Mouse (Mus musculus): ENCODE measurements around the gene Rin3. TPM values are rescaled to one million over a fixed set of nuclear protein-coding genes. Genes with fewer than 3 reads are reported as not detected.
A peak's percentile ranks its signal among the peaks of the same experiment; 100 is the strongest.

Rin3 gene
- polyA plus RNA-seq, 1 experiment from 2014 or later, result 10.5 TPM

GRCm38 (mm10) chr12:102288846-102289245 is 6.0 kb downstream of the Rin3 start:
- H3K9me3 ChIP-seq (ENCODE audit: control insufficient read depth), result no peaks in the 10 kb centered on the region
- no peaks in the 10 kb centered on the region; the same call in 1 of the 2 replicates for H3K36me3 ChIP-seq (ENCODE audit: control insufficient read depth, insufficient read depth)
- no peak for ATAC-seq
- peak overlapping the region; percentile 7; the same call in 1 of the 2 replicates for H3K27ac ChIP-seq (ENCODE audit: low read depth, low read length)
- H3K4me1 ChIP-seq (replicated peaks; ENCODE audit: control insufficient read depth, insufficient read depth, low read length), result peaks cover 6% of the 10 kb centered on the region
- no peak overlapping the region for H3K9ac ChIP-seq (ENCODE audit: low read depth, low read length)
- TF ChIP-seq CTCF (IDR thresholded peaks at IDR 0.05; ENCODE audit: low read depth), result no peak
- H3K27me3 ChIP-seq (replicated peaks; ENCODE audit: control insufficient read depth, insufficient read depth, low read length), result no peaks in the 10 kb centered on the region
- no peak overlapping the region for H3K4me2 ChIP-seq (replicated peaks; ENCODE audit: low read depth)
- no peak overlapping the region for H3K4me3 ChIP-seq (ENCODE audit: low read depth, low read length)
- 48% methylated on average over 2 of the region's 2 CpGs for WGBS

- peaks cover 2% of the 10 kb centered on the region; the same call in 1 of the 2 replicates for H3K36me3 ChIP-seq (ENCODE audit: control insufficient read depth, insufficient read depth)
- 90% methylated on average over 1 of the region's 1 CpGs for WGBS
- H3K27ac ChIP-seq (ENCODE audit: low read depth, low read length), result no peak overlapping the region
- H3K9ac ChIP-seq (ENCODE audit: low read depth, low read length), result no peak overlapping the region
- no peaks in the 10 kb centered on the region for H3K27me3 ChIP-seq (replicated peaks; ENCODE audit: control insufficient read depth, insufficient read depth, low read length)
- TF ChIP-seq CTCF (IDR thresholded peaks at IDR 0.05; ENCODE audit: low read depth), result no peak
- H3K4me2 ChIP-seq (replicated peaks; ENCODE audit: low read depth), result no peak overlapping the region
- no peak for ATAC-seq
- no peaks in the 10 kb centered on the region for H3K9me3 ChIP-seq (ENCODE audit: control insufficient read depth)
- no peak overlapping the region for H3K4me3 ChIP-seq (ENCODE audit: low read depth, low read length)
- H3K4me1 ChIP-seq (replicated peaks; ENCODE audit: control insufficient read depth, insufficient read depth, low read length), result peaks cover 6% of the 10 kb centered on the region
Measured at GRCm38 (mm10) chr12:102289568-102289967, 6.7 kb downstream of the Rin3 start.

DNA sequence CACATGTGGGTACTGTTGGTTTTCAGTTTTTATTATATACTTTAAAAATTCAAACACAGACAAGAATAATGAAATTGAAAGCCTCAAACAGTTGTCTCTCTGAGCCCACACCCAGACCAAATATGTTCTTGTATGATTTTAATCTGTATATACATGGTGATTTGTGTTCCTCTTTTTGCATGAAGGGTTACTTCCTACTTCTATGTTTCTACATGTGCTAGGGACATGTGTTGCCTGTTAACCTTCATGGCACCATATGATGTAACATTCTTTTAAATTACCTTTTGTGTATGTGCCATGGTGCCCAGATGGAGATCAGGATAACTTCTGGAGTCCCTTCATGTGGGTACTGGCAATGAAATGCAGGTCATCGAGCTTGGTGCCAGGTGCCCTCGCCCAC is 7.8 kb downstream of the Rin3 start:
- peaks cover 6% of the 10 kb centered on the region for H3K4me1 ChIP-seq (replicated peaks; ENCODE audit: control insufficient read depth, insufficient read depth, low read length)
- H3K36me3 ChIP-seq (ENCODE audit: control insufficient read depth, insufficient read depth), result peaks cover 5% of the 10 kb centered on the region; the same call in 1 of the 2 replicates
- H3K9me3 ChIP-seq (ENCODE audit: control insufficient read depth), result no peaks in the 10 kb centered on the region
- H3K9ac ChIP-seq (ENCODE audit: low read depth, low read length), result no peak overlapping the region
- ATAC-seq, result no peak
- no peak for TF ChIP-seq CTCF (IDR thresholded peaks at IDR 0.05; ENCODE audit: low read depth)
- no peak overlapping the region for H3K27ac ChIP-seq (ENCODE audit: low read depth, low read length)
- H3K4me2 ChIP-seq (replicated peaks; ENCODE audit: low read depth), result no peak overlapping the region
- H3K4me3 ChIP-seq (ENCODE audit: low read depth, low read length), result no peak overlapping the region
- H3K27me3 ChIP-seq (replicated peaks; ENCODE audit: control insufficient read depth, insufficient read depth, low read length), result no peaks in the 10 kb centered on the region
- WGBS, result 84% methylated on average over 2 of the region's 2 CpGs

GRCm38 (mm10) chr12:102291686-102292085 is 8.8 kb downstream of the Rin3 start:
- H3K36me3 ChIP-seq (ENCODE audit: control insufficient read depth, insufficient read depth), result peaks cover 5% of the 10 kb centered on the region; the same call in 1 of the 2 replicates
- no peak for TF ChIP-seq CTCF (IDR thresholded peaks at IDR 0.05; ENCODE audit: low read depth)
- WGBS, result 53% methylated on average over 6 of the region's 6 CpGs
- H3K9ac ChIP-seq (ENCODE audit: low read depth, low read length), result no peak overlapping the region
- ATAC-seq, result no peak
- no peak overlapping the region for H3K4me3 ChIP-seq (ENCODE audit: low read depth, low read length)
- H3K27me3 ChIP-seq (replicated peaks; ENCODE audit: control insufficient read depth, insufficient read depth, low read length), result no peaks in the 10 kb centered on the region
- no peaks in the 10 kb centered on the region for H3K9me3 ChIP-seq (ENCODE audit: control insufficient read depth)
- no peak overlapping the region for H3K27ac ChIP-seq (ENCODE audit: low read depth, low read length)
- no peak overlapping the region for H3K4me2 ChIP-seq (replicated peaks; ENCODE audit: low read depth)
- peaks cover under 1% of the 10 kb centered on the region for H3K4me1 ChIP-seq (replicated peaks; ENCODE audit: control insufficient read depth, insufficient read depth, low read length)

GRCm38 (mm10) chr12:102292501-102293215 is 9.8 kb downstream of the Rin3 start:
- Histone ChIP-seq H3K9me3 (ENCODE audit: control insufficient read depth) (no peaks in the 10 kb centered on the region), H3K9ac (ENCODE audit: low read depth, low read length) (no peak overlapping the region), H3K4me2 (replicated peaks; ENCODE audit: low read depth) (no peak overlapping the region), H3K36me3 (ENCODE audit: control insufficient read depth, insufficient read depth) (peaks cover 5% of the 10 kb centered on the region; the same call in 1 of the 2 replicates), H3K27ac (ENCODE audit: low read depth, low read length) (no peak overlapping the region), H3K4me1 (replicated peaks; ENCODE audit: control insufficient read depth, insufficient read depth, low read length) (no peaks in the 10 kb centered on the region; the same call in 1 of the 2 replicates), H3K4me3 (ENCODE audit: low read depth, low read length) (no peak overlapping the region), H3K27me3 (replicated peaks; ENCODE audit: control insufficient read depth, insufficient read depth, low read length) (no peaks in the 10 kb centered on the region)
- ATAC-seq, result no peak
- TF ChIP-seq CTCF (IDR thresholded peaks at IDR 0.05; ENCODE audit: low read depth), result no peak
- 76% methylated on average over 7 of the region's 7 CpGs for WGBS

GRCm38 (mm10) chr12:102294634-102295033 is 11.8 kb downstream of the Rin3 start:
- no peak overlapping the region for H3K27ac ChIP-seq (ENCODE audit: low read depth, low read length)
- H3K27me3 ChIP-seq (replicated peaks; ENCODE audit: control insufficient read depth, insufficient read depth, low read length), result no peaks in the 10 kb centered on the region
- peaks cover 5% of the 10 kb centered on the region; the same call in 1 of the 2 replicates for H3K36me3 ChIP-seq (ENCODE audit: control insufficient read depth, insufficient read depth)
- no peaks in the 10 kb centered on the region for H3K9me3 ChIP-seq (ENCODE audit: control insufficient read depth)
- no peak for TF ChIP-seq CTCF (IDR thresholded peaks at IDR 0.05; ENCODE audit: low read depth)
- H3K4me3 ChIP-seq (ENCODE audit: low read depth, low read length), result no peak overlapping the region
- no peak for ATAC-seq
- no peaks in the 10 kb centered on the region; the same call in 1 of the 2 replicates for H3K4me1 ChIP-seq (replicated peaks; ENCODE audit: control insufficient read depth, insufficient read depth, low read length)
- no peak overlapping the region for H3K9ac ChIP-seq (ENCODE audit: low read depth, low read length)
- no peak overlapping the region for H3K4me2 ChIP-seq (replicated peaks; ENCODE audit: low read depth)
- WGBS, result 70% methylated on average over 5 of the region's 5 CpGs
